Mouse (Mus musculus) stomach, embryonic 16.5 days (tissue): ENCODE measurements at regions not wholly inside any gene's neighbourhood (a gene's known extent, or its start where the extent isn't known, plus 50 kb on each side); places are given as distances from the start of the nearest gene placed in this dataset.
A peak's percentile ranks its signal among the peaks of the same experiment; 100 is the strongest.

ENCODE experiments used
- ATAC-seq: fragments of 200-750 bp; cut with Nextera tagmentation; 2 replicates; pipeline ENCODE4 v1.8.0; 2017; ENCODE audit warnings: moderate number of reproducible peaks, moderate TSS enrichment; ENCODE audit not compliant: insufficient read depth, low FRiP score
- H3K27ac ChIP-seq: fragments of 300-500 bp; sonication (generic); 2 replicates; pipeline ENCODE4 v1.5.1; 2014; ENCODE audit warnings: low read length
- H3K27me3 ChIP-seq: fragments of 300-500 bp; sonication (generic); 2 replicates; pipeline ENCODE4 v1.6.1; 2014; ENCODE audit warnings: low read length, control low read depth, mixed read lengths; ENCODE audit not compliant: control insufficient read depth, insufficient read depth
- H3K36me3 ChIP-seq: fragments of 300-500 bp; sonication (generic); 2 replicates; pipeline ENCODE4 v1.6.1; 2014; ENCODE audit warnings: low read length; ENCODE audit not compliant: control insufficient read depth, insufficient read depth
- H3K4me1 ChIP-seq: fragments of 300-500 bp; sonication (generic); 2 replicates; pipeline ENCODE4 v1.6.1; 2014; ENCODE audit warnings: low read length, control low read depth, mixed read lengths; ENCODE audit not compliant: control insufficient read depth, insufficient read depth
- H3K4me2 ChIP-seq: fragments of 300-500 bp; sonication (generic); 2 replicates; pipeline ENCODE4 v1.6.1; 2014; ENCODE audit warnings: low read depth, low read length, mixed read lengths
- H3K4me3 ChIP-seq: fragments of 300-500 bp; sonication (generic); replicated peaks from 2 replicates; pipeline ENCODE4 v1.5.1; 2014; ENCODE audit warnings: mild to moderate bottlenecking, low read length
- H3K9ac ChIP-seq: fragments of 300-500 bp; sonication (generic); 2 replicates; pipeline ENCODE4 v1.6.1; 2014; ENCODE audit warnings: low read length
- H3K9me3 ChIP-seq: fragments of 300-500 bp; sonication (generic); replicated peaks from 2 replicates; pipeline ENCODE4 v1.6.1; 2016; ENCODE audit warnings: low read length, control low read depth; ENCODE audit not compliant: control insufficient read depth
- WGBS: fragments of 180-500 bp; shearing (Covaris S2); extraction: QIAGEN DNeasy Blood & Tissue Kit; methylation state at CpG from one replicate; pipeline ENCODE4 v1.1.7; 2014; 5-methylcytosine and 5-hydroxymethylcytosine counted together

- Histone ChIP-seq H3K9ac (no peak overlapping the region), H3K4me1 (peaks cover 12% of the 10 kb centered on the region; the same call in 1 of the 2 replicates), H3K27ac (no peak overlapping the region), H3K36me3 (no peaks in the 10 kb centered on the region), H3K4me2 (no peak overlapping the region), H3K4me3 (no peak overlapping the region), H3K27me3 (no peaks in the 10 kb centered on the region), H3K9me3 (no peaks in the 10 kb centered on the region)
- WGBS = 54% methylated on average over 2 of the region's 2 CpGs
- no peak for ATAC-seq
These were observed 54.9 kb upstream of the Shb start for GRCm38 (mm10) chr4:45587202-45587601.

GRCm38 (mm10) chr4:45586310-45586709, 54.0 kb upstream of the Shb start:
- Histone ChIP-seq H3K36me3 (no peaks in the 10 kb centered on the region), H3K27ac (peak overlapping the region; percentile 75), H3K4me2 (no peak overlapping the region), H3K4me1 (peaks cover 10% of the 10 kb centered on the region; the same call in 1 of the 2 replicates), H3K4me3 (no peak overlapping the region), H3K9ac (no peak overlapping the region), H3K27me3 (no peaks in the 10 kb centered on the region), H3K9me3 (no peaks in the 10 kb centered on the region)
- no peak; the same call in 1 of the 2 replicates for ATAC-seq
- WGBS = 29% methylated on average over 2 of the region's 2 CpGs

- 0 out of 2 replicates have a peak, but pooled peaks have one; percentile 59 for ATAC-seq
- H3K27ac ChIP-seq = peak overlapping the region; percentile 75
- H3K4me2 ChIP-seq = no peak overlapping the region
- 50% methylated on average over 8 of the region's 8 CpGs for WGBS
- H3K4me1 ChIP-seq = peaks cover 8% of the 10 kb centered on the region; the same call in 1 of the 2 replicates
- H3K27me3 ChIP-seq = no peaks in the 10 kb centered on the region
- no peak overlapping the region for H3K9ac ChIP-seq
- no peak overlapping the region for H3K4me3 ChIP-seq
- H3K9me3 ChIP-seq = no peaks in the 10 kb centered on the region
- no peaks in the 10 kb centered on the region for H3K36me3 ChIP-seq
These were observed 53.0 kb upstream of the Shb start for GRCm38 (mm10) chr4:45585188-45585820.

- ATAC-seq = no peak
- H3K4me2 ChIP-seq = no peak overlapping the region
- H3K4me1 ChIP-seq = peaks cover 9% of the 10 kb centered on the region
- no peaks in the 10 kb centered on the region for H3K9me3 ChIP-seq
- 60% methylated on average over 4 of the region's 4 CpGs for WGBS
- H3K36me3 ChIP-seq = no peaks in the 10 kb centered on the region
- H3K27ac ChIP-seq = no peak overlapping the region
- H3K27me3 ChIP-seq = no peaks in the 10 kb centered on the region
- no peak overlapping the region for H3K4me3 ChIP-seq
- no peak overlapping the region for H3K9ac ChIP-seq
These were observed 51.7 kb upstream of the Shb start for GRCm38 (mm10) chr4:45583966-45584365.

- H3K27ac ChIP-seq = no peak overlapping the region
- H3K9me3 ChIP-seq = no peaks in the 10 kb centered on the region
- ATAC-seq = no peak
- no peak overlapping the region for H3K4me2 ChIP-seq
- no peak overlapping the region for H3K9ac ChIP-seq
- 53% methylated on average over 5 of the region's 5 CpGs for WGBS
- H3K27me3 ChIP-seq = no peaks in the 10 kb centered on the region
- H3K4me1 ChIP-seq = peaks cover 15% of the 10 kb centered on the region
- H3K4me3 ChIP-seq = no peak overlapping the region
- H3K36me3 ChIP-seq = no peaks in the 10 kb centered on the region
These were observed 50.2 kb upstream of the Shb start for GRCm38 (mm10) chr4:45582496-45582895.
